Mouse (Mus musculus): ENCODE results near the gene BC055324. TPM values are rescaled to one million over a fixed set of nuclear protein-coding genes. Genes with fewer than 3 reads are reported as not detected.

Gene BC055324
- total and polyA plus RNA-seq, 2 experiments, result 0.10 to 0.37 TPM

- Histone ChIP-seq H3K36me3 (ENCODE audit: control insufficient read depth, insufficient read depth, low read length) (no peaks in the 10 kb centered on the region), H3K9ac (ENCODE audit: low read depth, low read length) (no peak overlapping the region), H3K79me2 (ENCODE audit: control insufficient read depth, insufficient read depth, low read length) (no peaks in the 10 kb centered on the region), H3K4me3 (ENCODE audit: insufficient read depth, low read depth, low read length) (no peak overlapping the region), H3K27ac (replicated peaks; ENCODE audit: insufficient read depth, low read depth, low read length) (no peak overlapping the region), H3K27me3 (ENCODE audit: control insufficient read depth, insufficient read depth, low read length) (no peaks in the 10 kb centered on the region), H3K4me1 (ENCODE audit: control insufficient read depth, insufficient read depth, low read length) (no peaks in the 10 kb centered on the region)
- DNase-seq (ENCODE audit: extremely low read depth, low read depth, low spot score), result no peak
- TF ChIP-seq POLR2A (IDR thresholded peaks at IDR 0.05; ENCODE audit: extremely low read depth, insufficient read depth, low read length) (no peak), CTCF (IDR thresholded peaks at IDR 0.05; ENCODE audit: low read depth, low read length) (no peak)
- WGBS, result 92% methylated on average over 11 of the region's 11 CpGs
These were observed 82.6 kb downstream of the BC055324 start for GRCm38 (mm10) chr1:163911981-163912380.

- 93% methylated on average over 9 of the region's 9 CpGs for WGBS
- H3K27me3 ChIP-seq (ENCODE audit: control insufficient read depth, insufficient read depth, low read length), result no peaks in the 10 kb centered on the region
- TF ChIP-seq POLR2A (IDR thresholded peaks at IDR 0.05; ENCODE audit: extremely low read depth, insufficient read depth, low read length), result no peak
- TF ChIP-seq CTCF (IDR thresholded peaks at IDR 0.05; ENCODE audit: low read depth, low read length), result no peak
- DNase-seq (ENCODE audit: extremely low read depth, low read depth, low spot score), result no peak
- no peaks in the 10 kb centered on the region for H3K4me1 ChIP-seq (ENCODE audit: control insufficient read depth, insufficient read depth, low read length)
- no peak overlapping the region for H3K9ac ChIP-seq (ENCODE audit: low read depth, low read length)
- H3K27ac ChIP-seq (replicated peaks; ENCODE audit: insufficient read depth, low read depth, low read length), result no peak overlapping the region
- no peaks in the 10 kb centered on the region for H3K36me3 ChIP-seq (ENCODE audit: control insufficient read depth, insufficient read depth, low read length)
- H3K4me3 ChIP-seq (ENCODE audit: insufficient read depth, low read depth, low read length), result no peak overlapping the region
- no peaks in the 10 kb centered on the region for H3K79me2 ChIP-seq (ENCODE audit: control insufficient read depth, insufficient read depth, low read length)
These were observed 83.8 kb downstream of the BC055324 start for GRCm38 (mm10) chr1:163910785-163911184.

GRCm38 (mm10) chr1:163910343-163910742, 84.3 kb downstream of the BC055324 start:
- Histone ChIP-seq H3K27ac (replicated peaks; ENCODE audit: insufficient read depth, low read depth, low read length) (no peak overlapping the region), H3K4me1 (ENCODE audit: control insufficient read depth, insufficient read depth, low read length) (no peaks in the 10 kb centered on the region), H3K4me3 (ENCODE audit: insufficient read depth, low read depth, low read length) (no peak overlapping the region), H3K36me3 (ENCODE audit: control insufficient read depth, insufficient read depth, low read length) (no peaks in the 10 kb centered on the region), H3K9ac (ENCODE audit: low read depth, low read length) (no peak overlapping the region), H3K79me2 (ENCODE audit: control insufficient read depth, insufficient read depth, low read length) (no peaks in the 10 kb centered on the region), H3K27me3 (ENCODE audit: control insufficient read depth, insufficient read depth, low read length) (no peaks in the 10 kb centered on the region)
- peak; percentile 59 for DNase-seq (ENCODE audit: extremely low read depth, low read depth, low spot score)
- 0% methylated on average over 2 of the region's 2 CpGs for WGBS
- TF ChIP-seq CTCF (IDR thresholded peaks at IDR 0.05; ENCODE audit: low read depth, low read length) (peak; percentile 22; the same call in 1 of the 2 replicates), POLR2A (IDR thresholded peaks at IDR 0.05; ENCODE audit: extremely low read depth, insufficient read depth, low read length) (no peak)

- Histone ChIP-seq H3K9ac (ENCODE audit: low read depth, low read length) (no peak overlapping the region), H3K4me3 (ENCODE audit: insufficient read depth, low read depth, low read length) (no peak overlapping the region), H3K4me1 (ENCODE audit: control insufficient read depth, insufficient read depth, low read length) (no peaks in the 10 kb centered on the region), H3K36me3 (ENCODE audit: control insufficient read depth, insufficient read depth, low read length) (no peaks in the 10 kb centered on the region), H3K79me2 (ENCODE audit: control insufficient read depth, insufficient read depth, low read length) (no peaks in the 10 kb centered on the region), H3K27ac (replicated peaks; ENCODE audit: insufficient read depth, low read depth, low read length) (no peak overlapping the region), H3K27me3 (ENCODE audit: control insufficient read depth, insufficient read depth, low read length) (no peaks in the 10 kb centered on the region)
- DNase-seq (ENCODE audit: extremely low read depth, low read depth, low spot score), result no peak
- no peak for TF ChIP-seq CTCF (IDR thresholded peaks at IDR 0.05; ENCODE audit: low read depth, low read length)
- TF ChIP-seq POLR2A (IDR thresholded peaks at IDR 0.05; ENCODE audit: extremely low read depth, insufficient read depth, low read length), result no peak
- 18% methylated on average over 11 of the region's 11 CpGs for WGBS
These were observed 86.2 kb downstream of the BC055324 start for GRCm38 (mm10) chr1:163908389-163908788.

GRCm38 (mm10) chr1:163907007-163907811, 87.4 kb downstream of the BC055324 start:
- no peak for DNase-seq (ENCODE audit: extremely low read depth, low read depth, low spot score)
- Histone ChIP-seq H3K36me3 (ENCODE audit: control insufficient read depth, insufficient read depth, low read length) (no peaks in the 10 kb centered on the region), H3K4me3 (ENCODE audit: insufficient read depth, low read depth, low read length) (no peak overlapping the region), H3K27ac (replicated peaks; ENCODE audit: insufficient read depth, low read depth, low read length) (no peak overlapping the region), H3K9ac (ENCODE audit: low read depth, low read length) (no peak overlapping the region), H3K4me1 (ENCODE audit: control insufficient read depth, insufficient read depth, low read length) (no peaks in the 10 kb centered on the region), H3K27me3 (ENCODE audit: control insufficient read depth, insufficient read depth, low read length) (no peaks in the 10 kb centered on the region), H3K79me2 (ENCODE audit: control insufficient read depth, insufficient read depth, low read length) (no peaks in the 10 kb centered on the region)
- WGBS, result 60% methylated on average over 4 of the region's 4 CpGs
- no peak for TF ChIP-seq CTCF (IDR thresholded peaks at IDR 0.05; ENCODE audit: low read depth, low read length)
- no peak for TF ChIP-seq POLR2A (IDR thresholded peaks at IDR 0.05; ENCODE audit: extremely low read depth, insufficient read depth, low read length)

GRCm38 (mm10) chr1:163903411-163903810, 91.2 kb downstream of the BC055324 start:
- H3K79me2 ChIP-seq (ENCODE audit: control insufficient read depth, insufficient read depth, low read length), result no peaks in the 10 kb centered on the region
- WGBS, result 85% methylated on average over 3 of the region's 3 CpGs
- no peak overlapping the region for H3K9ac ChIP-seq (ENCODE audit: low read depth, low read length)
- no peaks in the 10 kb centered on the region for H3K36me3 ChIP-seq (ENCODE audit: control insufficient read depth, insufficient read depth, low read length)
- no peak overlapping the region for H3K4me3 ChIP-seq (ENCODE audit: insufficient read depth, low read depth, low read length)
- no peak for DNase-seq (ENCODE audit: extremely low read depth, low read depth, low spot score)
- no peaks in the 10 kb centered on the region for H3K27me3 ChIP-seq (ENCODE audit: control insufficient read depth, insufficient read depth, low read length)
- no peak for TF ChIP-seq CTCF (IDR thresholded peaks at IDR 0.05; ENCODE audit: low read depth, low read length)
- no peak for TF ChIP-seq POLR2A (IDR thresholded peaks at IDR 0.05; ENCODE audit: extremely low read depth, insufficient read depth, low read length)
- no peaks in the 10 kb centered on the region for H3K4me1 ChIP-seq (ENCODE audit: control insufficient read depth, insufficient read depth, low read length)
- H3K27ac ChIP-seq (replicated peaks; ENCODE audit: insufficient read depth, low read depth, low read length), result no peak overlapping the region

Measured in liver, adult 2 months (tissue).